Mouse (Mus musculus): ENCODE results near the gene Tnrc6c. TPM values are rescaled to one million over a fixed set of nuclear protein-coding genes. Genes with fewer than 3 reads are reported as not detected.

The Tnrc6c gene
- polyA plus RNA-seq, 1 experiment from 2014 or later = 8.6 TPM

- ATAC-seq (ENCODE audit: low read depth) = no peak
- Histone ChIP-seq H3K27me3 (ENCODE audit: control insufficient read depth, insufficient read depth, low read depth, low read length) (no peaks in the 10 kb centered on the region), H3K27ac (ENCODE audit: low read length) (no peak overlapping the region), H3K36me3 (ENCODE audit: control insufficient read depth, insufficient read depth, low read length) (no peaks in the 10 kb centered on the region), H3K4me3 (ENCODE audit: low read length) (no peak overlapping the region), H3K9me3 (ENCODE audit: control insufficient read depth, low read length) (no peaks in the 10 kb centered on the region), H3K4me1 (replicated peaks; ENCODE audit: control insufficient read depth, insufficient read depth, low read length) (peaks cover 13% of the 10 kb centered on the region), H3K4me2 (ENCODE audit: low read depth, low read length) (no peak overlapping the region), H3K9ac (ENCODE audit: low read length) (no peak overlapping the region)
- 67% methylated on average over 4 of the region's 4 CpGs for WGBS
These were observed 9.1 kb downstream of the Tnrc6c start for GRCm38 (mm10) chr11:117663036-117663809.

- Histone ChIP-seq H3K27me3 (ENCODE audit: control insufficient read depth, insufficient read depth, low read depth, low read length) (no peaks in the 10 kb centered on the region), H3K36me3 (ENCODE audit: control insufficient read depth, insufficient read depth, low read length) (no peaks in the 10 kb centered on the region), H3K4me1 (replicated peaks; ENCODE audit: control insufficient read depth, insufficient read depth, low read length) (peaks cover 10% of the 10 kb centered on the region), H3K9ac (ENCODE audit: low read length) (no peak overlapping the region), H3K27ac (ENCODE audit: low read length) (no peak overlapping the region), H3K9me3 (ENCODE audit: control insufficient read depth, low read length) (no peaks in the 10 kb centered on the region), H3K4me2 (ENCODE audit: low read depth, low read length) (no peak overlapping the region), H3K4me3 (ENCODE audit: low read length) (no peak overlapping the region)
- no peak for ATAC-seq (ENCODE audit: low read depth)
These were observed 9.7 kb downstream of the Tnrc6c start for GRCm38 (mm10) chr11:117663810-117664139.

- Histone ChIP-seq H3K27me3 (ENCODE audit: control insufficient read depth, insufficient read depth, low read depth, low read length) (no peaks in the 10 kb centered on the region), H3K9ac (ENCODE audit: low read length) (no peak overlapping the region), H3K9me3 (ENCODE audit: control insufficient read depth, low read length) (no peaks in the 10 kb centered on the region), H3K4me3 (ENCODE audit: low read length) (no peak overlapping the region), H3K36me3 (ENCODE audit: control insufficient read depth, insufficient read depth, low read length) (no peaks in the 10 kb centered on the region), H3K4me2 (ENCODE audit: low read depth, low read length) (no peak overlapping the region), H3K27ac (ENCODE audit: low read length) (no peak overlapping the region), H3K4me1 (replicated peaks; ENCODE audit: control insufficient read depth, insufficient read depth, low read length) (peaks cover 4% of the 10 kb centered on the region)
- no peak for ATAC-seq (ENCODE audit: low read depth)
- 37% methylated on average over 3 of the region's 3 CpGs for WGBS
These were observed 11.1 kb downstream of the Tnrc6c start for GRCm38 (mm10) chr11:117665189-117665588.

GRCm38 (mm10) chr11:117666563-117666962, 12.5 kb downstream of the Tnrc6c start:
- H3K4me3 ChIP-seq (ENCODE audit: low read length) = no peak overlapping the region
- peaks cover 4% of the 10 kb centered on the region for H3K4me1 ChIP-seq (replicated peaks; ENCODE audit: control insufficient read depth, insufficient read depth, low read length)

GRCm38 (mm10) chr11:117667152-117667551, 13.1 kb downstream of the Tnrc6c start:
- Histone ChIP-seq H3K4me3 (ENCODE audit: low read length) (no peak overlapping the region), H3K4me1 (replicated peaks; ENCODE audit: control insufficient read depth, insufficient read depth, low read length) (peaks cover 4% of the 10 kb centered on the region), H3K9ac (ENCODE audit: low read length) (no peak overlapping the region), H3K9me3 (ENCODE audit: control insufficient read depth, low read length) (no peaks in the 10 kb centered on the region), H3K27ac (ENCODE audit: low read length) (no peak overlapping the region), H3K27me3 (ENCODE audit: control insufficient read depth, insufficient read depth, low read depth, low read length) (no peaks in the 10 kb centered on the region), H3K4me2 (ENCODE audit: low read depth, low read length) (no peak overlapping the region), H3K36me3 (ENCODE audit: control insufficient read depth, insufficient read depth, low read length) (no peaks in the 10 kb centered on the region)
- ATAC-seq (ENCODE audit: low read depth) = no peak
- 86% methylated on average over 5 of the region's 5 CpGs for WGBS

More at GRCm38 (mm10) chr11:117666563-117666962, 12.5 kb downstream of the Tnrc6c start:
- Histone ChIP-seq H3K27me3 (ENCODE audit: control insufficient read depth, insufficient read depth, low read depth, low read length) (no peaks in the 10 kb centered on the region), H3K36me3 (ENCODE audit: control insufficient read depth, insufficient read depth, low read length) (no peaks in the 10 kb centered on the region), H3K9ac (ENCODE audit: low read length) (no peak overlapping the region), H3K9me3 (ENCODE audit: control insufficient read depth, low read length) (no peaks in the 10 kb centered on the region), H3K4me2 (ENCODE audit: low read depth, low read length) (no peak overlapping the region), H3K27ac (ENCODE audit: low read length) (no peak overlapping the region)
- ATAC-seq (ENCODE audit: low read depth) = no peak

- H3K9me3 ChIP-seq (ENCODE audit: control insufficient read depth, low read length) = no peaks in the 10 kb centered on the region
- no peak overlapping the region for H3K27ac ChIP-seq (ENCODE audit: low read length)
- H3K4me1 ChIP-seq (replicated peaks; ENCODE audit: control insufficient read depth, insufficient read depth, low read length) = peaks cover 4% of the 10 kb centered on the region
- no peak overlapping the region for H3K9ac ChIP-seq (ENCODE audit: low read length)
- ATAC-seq (ENCODE audit: low read depth) = no peak
- H3K4me2 ChIP-seq (ENCODE audit: low read depth, low read length) = no peak overlapping the region
- WGBS = 46% methylated on average over 5 of the region's 5 CpGs
- no peaks in the 10 kb centered on the region for H3K27me3 ChIP-seq (ENCODE audit: control insufficient read depth, insufficient read depth, low read depth, low read length)
- no peaks in the 10 kb centered on the region for H3K36me3 ChIP-seq (ENCODE audit: control insufficient read depth, insufficient read depth, low read length)
- H3K4me3 ChIP-seq (ENCODE audit: low read length) = no peak overlapping the region
These were observed 13.7 kb downstream of the Tnrc6c start for GRCm38 (mm10) chr11:117667825-117668224.

- no peak for ATAC-seq (ENCODE audit: low read depth)
- H3K4me3 ChIP-seq (ENCODE audit: low read length) = no peak overlapping the region
- H3K4me1 ChIP-seq (replicated peaks; ENCODE audit: control insufficient read depth, insufficient read depth, low read length) = peaks cover 6% of the 10 kb centered on the region; the same call in 1 of the 2 replicates
- H3K36me3 ChIP-seq (ENCODE audit: control insufficient read depth, insufficient read depth, low read length) = no peaks in the 10 kb centered on the region; the same call in 1 of the 2 replicates
- H3K27ac ChIP-seq (ENCODE audit: low read length) = no peak overlapping the region
- 87% methylated on average over 5 of the region's 5 CpGs for WGBS
- no peaks in the 10 kb centered on the region for H3K27me3 ChIP-seq (ENCODE audit: control insufficient read depth, insufficient read depth, low read depth, low read length)
- no peaks in the 10 kb centered on the region; the same call in 1 of the 2 replicates for H3K9me3 ChIP-seq (ENCODE audit: control insufficient read depth, low read length)
- H3K4me2 ChIP-seq (ENCODE audit: low read depth, low read length) = no peak overlapping the region
- no peak overlapping the region for H3K9ac ChIP-seq (ENCODE audit: low read length)
These were observed 17.5 kb downstream of the Tnrc6c start for GRCm38 (mm10) chr11:117671626-117672025.

- no peaks in the 10 kb centered on the region; the same call in 1 of the 2 replicates for H3K9me3 ChIP-seq (ENCODE audit: control insufficient read depth, low read length)
- H3K4me2 ChIP-seq (ENCODE audit: low read depth, low read length) = no peak overlapping the region
- WGBS = 91% methylated on average over 1 of the region's 1 CpGs
- H3K36me3 ChIP-seq (ENCODE audit: control insufficient read depth, insufficient read depth, low read length) = no peaks in the 10 kb centered on the region; the same call in 1 of the 2 replicates
- H3K4me3 ChIP-seq (ENCODE audit: low read length) = no peak overlapping the region
- H3K4me1 ChIP-seq (replicated peaks; ENCODE audit: control insufficient read depth, insufficient read depth, low read length) = 0 out of 2 replicates have a peak, but pooled peaks cover 2% of the 10 kb centered on the region
- H3K27ac ChIP-seq (ENCODE audit: low read length) = no peak overlapping the region
- no peak for ATAC-seq (ENCODE audit: low read depth)
- H3K27me3 ChIP-seq (ENCODE audit: control insufficient read depth, insufficient read depth, low read depth, low read length) = no peaks in the 10 kb centered on the region
- no peak overlapping the region for H3K9ac ChIP-seq (ENCODE audit: low read length)
These were observed 20.4 kb downstream of the Tnrc6c start for GRCm38 (mm10) chr11:117674531-117674930.

- H3K27me3 ChIP-seq (ENCODE audit: control insufficient read depth, insufficient read depth, low read depth, low read length) = no peaks in the 10 kb centered on the region
- 48% methylated on average over 2 of the region's 2 CpGs for WGBS
- ATAC-seq (ENCODE audit: low read depth) = no peak
- no peaks in the 10 kb centered on the region; the same call in 1 of the 2 replicates for H3K9me3 ChIP-seq (ENCODE audit: control insufficient read depth, low read length)
- no peak overlapping the region for H3K4me2 ChIP-seq (ENCODE audit: low read depth, low read length)
- no peak overlapping the region for H3K4me3 ChIP-seq (ENCODE audit: low read length)
- H3K36me3 ChIP-seq (ENCODE audit: control insufficient read depth, insufficient read depth, low read length) = no peaks in the 10 kb centered on the region; the same call in 1 of the 2 replicates
- H3K9ac ChIP-seq (ENCODE audit: low read length) = no peak overlapping the region
- no peak overlapping the region for H3K27ac ChIP-seq (ENCODE audit: low read length)
- H3K4me1 ChIP-seq (replicated peaks; ENCODE audit: control insufficient read depth, insufficient read depth, low read length) = 0 out of 2 replicates have a peak, but pooled peaks cover 2% of the 10 kb centered on the region
These were observed 22.6 kb downstream of the Tnrc6c start for GRCm38 (mm10) chr11:117676649-117677048.
